Mouse (Mus musculus): ENCODE measurements around the gene Gm12184.

- TF ChIP-seq CTCF (IDR thresholded peaks at IDR 0.05; ENCODE audit: insufficient read depth, low read length), result no peak
- no peak for TF ChIP-seq POLR2A (IDR thresholded peaks at IDR 0.05; ENCODE audit: borderline replicate concordance, extremely low read depth, low read depth, low read length)
These were observed 16.3 kb downstream of the Gm12184 start for GRCm38 (mm10) chr11:48810142-48810541.

All from lung, adult 2 months (tissue).